Mouse (Mus musculus): Measurements from ENCODE around the gene Samm50. TPM values are rescaled to one million over a fixed set of nuclear protein-coding genes. Genes with fewer than 3 reads are reported as not detected.

Gene Samm50
- polyA plus RNA-seq, 1 experiment from 2014 or later: 110 TPM

GRCm38 (mm10) chr15:84186196-84186595, 5.8 kb upstream of the Samm50 start:
- Histone ChIP-seq H3K27me3 (ENCODE audit: low read depth, poor library complexity, severe bottlenecking) (0 out of 2 replicates have a peak, but pooled peaks cover 9% of the 10 kb centered on the region), H3K4me1 (peaks cover 9% of the 10 kb centered on the region), H3K4me3 (no peak overlapping the region), H3K36me3 (no peaks in the 10 kb centered on the region), H3K27ac (replicated peaks) (no peak overlapping the region), H3K9me3 (replicated peaks) (no peaks in the 10 kb centered on the region)
- 56% methylated on average over 4 of the region's 4 CpGs for WGBS
- no peak for DNase-seq (ENCODE audit: low spot score)

- no peak for DNase-seq (ENCODE audit: low spot score)
- Histone ChIP-seq H3K9me3 (replicated peaks) (no peaks in the 10 kb centered on the region), H3K36me3 (no peaks in the 10 kb centered on the region), H3K4me1 (peaks cover 21% of the 10 kb centered on the region), H3K4me3 (no peak overlapping the region), H3K27ac (replicated peaks) (no peak overlapping the region), H3K27me3 (ENCODE audit: low read depth, poor library complexity, severe bottlenecking) (no peaks in the 10 kb centered on the region)
- WGBS: 60% methylated on average over 2 of the region's 2 CpGs
These were observed 3.0 kb upstream of the Samm50 start for GRCm38 (mm10) chr15:84188887-84189530.

GRCm38 (mm10) chr15:84189881-84190280, 2.2 kb upstream of the Samm50 start:
- peaks cover 19% of the 10 kb centered on the region for H3K4me1 ChIP-seq
- no peak overlapping the region for H3K27ac ChIP-seq (replicated peaks)
- no peak overlapping the region for H3K4me3 ChIP-seq
- H3K27me3 ChIP-seq (ENCODE audit: low read depth, poor library complexity, severe bottlenecking): no peaks in the 10 kb centered on the region
- 52% methylated on average over 3 of the region's 3 CpGs for WGBS
- no peak for DNase-seq (ENCODE audit: low spot score)
- 0 out of 2 replicates have a peak, but pooled peaks cover under 1% of the 10 kb centered on the region for H3K36me3 ChIP-seq
- H3K9me3 ChIP-seq (replicated peaks): no peaks in the 10 kb centered on the region

GRCm38 (mm10) chr15:84191724-84192057, 350 bp upstream of the Samm50 start:
- Histone ChIP-seq H3K27ac (replicated peaks) (peak overlapping the region; percentile 96), H3K36me3 (peaks cover 19% of the 10 kb centered on the region), H3K4me1 (peaks cover 19% of the 10 kb centered on the region), H3K4me3 (peak overlapping the region; percentile 95), H3K9me3 (replicated peaks) (no peaks in the 10 kb centered on the region), H3K27me3 (ENCODE audit: low read depth, poor library complexity, severe bottlenecking) (no peaks in the 10 kb centered on the region)
- 2% methylated on average over 9 of the region's 9 CpGs for WGBS
- no peak for DNase-seq (ENCODE audit: low spot score)

- no peak for DNase-seq (ENCODE audit: low spot score)
- Histone ChIP-seq H3K36me3 (peaks cover 68% of the 10 kb centered on the region), H3K27me3 (ENCODE audit: low read depth, poor library complexity, severe bottlenecking) (no peaks in the 10 kb centered on the region), H3K9me3 (replicated peaks) (no peaks in the 10 kb centered on the region), H3K27ac (replicated peaks) (no peak overlapping the region), H3K4me3 (no peak overlapping the region), H3K4me1 (peaks cover 11% of the 10 kb centered on the region)
- WGBS: 94% methylated on average over 8 of the region's 8 CpGs
These were observed 4.6 kb downstream of the Samm50 start for GRCm38 (mm10) chr15:84196486-84197165.

GRCm38 (mm10) chr15:84207327-84207726, 15.3 kb downstream of the Samm50 start:
- Histone ChIP-seq H3K9me3 (replicated peaks) (no peaks in the 10 kb centered on the region), H3K27ac (replicated peaks) (no peak overlapping the region), H3K4me1 (peaks cover 5% of the 10 kb centered on the region; the same call in 1 of the 2 replicates), H3K27me3 (ENCODE audit: low read depth, poor library complexity, severe bottlenecking) (no peaks in the 10 kb centered on the region), H3K4me3 (no peak overlapping the region), H3K36me3 (peaks cover 98% of the 10 kb centered on the region)
- WGBS: 92% methylated on average over 4 of the region's 4 CpGs
- DNase-seq (ENCODE audit: low spot score): no peak

GRCm38 (mm10) chr15:84209517-84210412, 17.7 kb downstream of the Samm50 start:
- 89% methylated on average over 11 of the region's 11 CpGs for WGBS
- no peak for DNase-seq (ENCODE audit: low spot score)
- Histone ChIP-seq H3K9me3 (replicated peaks) (no peaks in the 10 kb centered on the region), H3K4me1 (peaks cover 29% of the 10 kb centered on the region), H3K4me3 (no peak overlapping the region), H3K27ac (replicated peaks) (no peak overlapping the region; the same call in 1 of the 2 replicates), H3K36me3 (peaks cover 89% of the 10 kb centered on the region), H3K27me3 (ENCODE audit: low read depth, poor library complexity, severe bottlenecking) (no peaks in the 10 kb centered on the region)

- no peak overlapping the region; the same call in 1 of the 2 replicates for H3K27ac ChIP-seq (replicated peaks)
- peaks cover 31% of the 10 kb centered on the region for H3K4me1 ChIP-seq
- H3K36me3 ChIP-seq: peaks cover 89% of the 10 kb centered on the region
- DNase-seq (ENCODE audit: low spot score): no peak
- 95% methylated on average over 13 of the region's 13 CpGs for WGBS
- no peak overlapping the region for H3K4me3 ChIP-seq
- no peaks in the 10 kb centered on the region for H3K27me3 ChIP-seq (ENCODE audit: low read depth, poor library complexity, severe bottlenecking)
- H3K9me3 ChIP-seq (replicated peaks): no peaks in the 10 kb centered on the region
These were observed 18.4 kb downstream of the Samm50 start for GRCm38 (mm10) chr15:84210461-84210860.

- DNase-seq (ENCODE audit: low spot score): no peak
- Histone ChIP-seq H3K36me3 (peaks cover 84% of the 10 kb centered on the region), H3K4me1 (peaks cover 36% of the 10 kb centered on the region), H3K4me3 (no peak overlapping the region), H3K9me3 (replicated peaks) (no peaks in the 10 kb centered on the region), H3K27me3 (ENCODE audit: low read depth, poor library complexity, severe bottlenecking) (no peaks in the 10 kb centered on the region), H3K27ac (replicated peaks) (no peak overlapping the region)
- WGBS: 93% methylated on average over 13 of the region's 13 CpGs
These were observed 18.9 kb downstream of the Samm50 start for GRCm38 (mm10) chr15:84210941-84211340.

GRCm38 (mm10) chr15:84211564-84211963, 19.5 kb downstream of the Samm50 start:
- Histone ChIP-seq H3K36me3 (peaks cover 78% of the 10 kb centered on the region), H3K9me3 (replicated peaks) (no peaks in the 10 kb centered on the region), H3K4me3 (no peak overlapping the region), H3K27ac (replicated peaks) (0 out of 2 replicates have a peak overlapping the region, but pooled peaks have one; percentile 2), H3K27me3 (ENCODE audit: low read depth, poor library complexity, severe bottlenecking) (no peaks in the 10 kb centered on the region), H3K4me1 (peaks cover 42% of the 10 kb centered on the region)
- no peak for DNase-seq (ENCODE audit: low spot score)
- WGBS: 75% methylated on average over 4 of the region's 4 CpGs

- peaks cover 72% of the 10 kb centered on the region for H3K36me3 ChIP-seq
- 49% methylated on average over 6 of the region's 6 CpGs for WGBS
These were observed 20.2 kb downstream of the Samm50 start for GRCm38 (mm10) chr15:84212031-84212755.

GRCm38 (mm10) chr15:84212756-84213105, 20.7 kb downstream of the Samm50 start:
- 92% methylated on average over 2 of the region's 2 CpGs for WGBS
- Histone ChIP-seq H3K4me3 (no peak overlapping the region), H3K36me3 (peaks cover 66% of the 10 kb centered on the region), H3K27me3 (ENCODE audit: low read depth, poor library complexity, severe bottlenecking) (no peaks in the 10 kb centered on the region), H3K4me1 (peaks cover 54% of the 10 kb centered on the region), H3K9me3 (replicated peaks) (no peaks in the 10 kb centered on the region), H3K27ac (replicated peaks) (no peak overlapping the region)
- no peak for DNase-seq (ENCODE audit: low spot score)

More at GRCm38 (mm10) chr15:84212031-84212755, 20.2 kb downstream of the Samm50 start:
- H3K27ac ChIP-seq (replicated peaks): peak overlapping the region; percentile 2; the same call in 1 of the 2 replicates
- peaks cover 48% of the 10 kb centered on the region for H3K4me1 ChIP-seq
- no peak overlapping the region for H3K4me3 ChIP-seq
- no peaks in the 10 kb centered on the region for H3K9me3 ChIP-seq (replicated peaks)
- peak; percentile 86 for DNase-seq (ENCODE audit: low spot score)
- H3K27me3 ChIP-seq (ENCODE audit: low read depth, poor library complexity, severe bottlenecking): no peaks in the 10 kb centered on the region
